Comparison of ENCODE assay signal across 9 mouse cellular contexts in genomic region chr1:133448351-133448931, GRCm38 (mm10). TPM values are rescaled to one million over a fixed set of nuclear protein-coding genes. Genes with fewer than 3 reads are reported as not detected.
DNase-seq lines count a peak whose midpoint lies in the region; ATAC-seq and TF ChIP-seq lines count a peak whose summit lies in the region.
"Had no signal": no experiment of that assay in that cellular context is flagged by ENCODE, and none has a peak within 500 bp of the region (broad histone marks: within the 10 kb centered on the region; RNA-seq: fewer than 3 reads in every experiment).

No protein-coding gene starts in this region.

- H3K9ac ChIP-seq in midbrain, embryonic 11.5 days (ENCODE audit: low read length) = peak overlapping the region; percentile 27; the same call in 1 of the 2 replicates
- no peak overlapping the region for H3K9ac ChIP-seq in midbrain, embryonic 16.5 days (ENCODE audit: low read depth, low read length)
- H3K9ac ChIP-seq in forebrain, embryonic 14.5 days (ENCODE audit: low read length) = no peak overlapping the region
- peak overlapping the region; percentile 50; the same call in 1 of the 2 replicates for H3K9ac ChIP-seq in intestine, embryonic 16.5 days (ENCODE audit: low read depth, low read length)
- H3K9ac ChIP-seq in lung, embryonic 15.5 days = no peak overlapping the region

- peak; percentile 88 for DNase-seq in midbrain, embryonic 11.5 days (ENCODE audit: low spot score, missing footprints)
- DNase-seq in forebrain, embryonic 14.5 days (ENCODE audit: low spot score) = peak; percentile 35
- no peak for DNase-seq in left cerebral cortex, postnatal 36 days (ENCODE audit: low spot score in 2 of 2)
- DNase-seq in cerebellum, adult 2 months = no peak

- peak; percentile 50; the same call in 1 of the 2 replicates for ATAC-seq in midbrain, embryonic 11.5 days (ENCODE audit: low FRiP score)
- ATAC-seq in midbrain, embryonic 16.5 days = no peak
- peak; percentile 57 for ATAC-seq in forebrain, embryonic 14.5 days
- peak; percentile 43 for ATAC-seq in intestine, embryonic 16.5 days
- ATAC-seq in lung, embryonic 15.5 days (ENCODE audit: borderline replicate concordance, extremely low read depth, low FRiP score, low TSS enrichment) = peak; percentile 82
- ATAC-seq in erythroid progenitor cell, adult 5-6 weeks (replicated peaks; ENCODE audit: low FRiP score, poor library complexity, severe bottlenecking) = no peak

- H3K27me3 ChIP-seq in midbrain, embryonic 11.5 days (ENCODE audit: control insufficient read depth, insufficient read depth, low read length) = no peaks in the 10 kb centered on the region
- H3K27me3 ChIP-seq in midbrain, embryonic 16.5 days (ENCODE audit: control insufficient read depth, insufficient read depth, low read depth, low read length) = no peaks in the 10 kb centered on the region
- no peaks in the 10 kb centered on the region for H3K27me3 ChIP-seq in forebrain, embryonic 14.5 days (replicated peaks; ENCODE audit: control insufficient read depth, insufficient read depth, low read length)
- H3K27me3 ChIP-seq in intestine, embryonic 16.5 days (replicated peaks; ENCODE audit: control insufficient read depth, insufficient read depth, low read length) = no peaks in the 10 kb centered on the region
- H3K27me3 ChIP-seq in lung, embryonic 15.5 days = no peaks in the 10 kb centered on the region
- no peaks in the 10 kb centered on the region for H3K27me3 ChIP-seq in cerebellum, adult 2 months (ENCODE audit: control insufficient read depth, insufficient read depth, low read length)

- TF ChIP-seq CTCF in cerebellum, adult 2 months (IDR thresholded peaks at IDR 0.05; ENCODE audit: borderline replicate concordance, insufficient read depth, low read depth, low read length) = no peak

- TF ChIP-seq POLR2A in cerebellum, adult 2 months (IDR thresholded peaks at IDR 0.05; ENCODE audit: borderline replicate concordance, insufficient read depth, low read length) = no peak

- no peaks in the 10 kb centered on the region for H3K36me3 ChIP-seq in midbrain, embryonic 11.5 days (ENCODE audit: control insufficient read depth, insufficient read depth, low read length)
- H3K36me3 ChIP-seq in midbrain, embryonic 16.5 days (ENCODE audit: control insufficient read depth, insufficient read depth, low read length) = no peaks in the 10 kb centered on the region
- no peaks in the 10 kb centered on the region for H3K36me3 ChIP-seq in forebrain, embryonic 14.5 days (ENCODE audit: control insufficient read depth, insufficient read depth, low read length)
- H3K36me3 ChIP-seq in intestine, embryonic 16.5 days (ENCODE audit: control insufficient read depth, insufficient read depth, low read length) = no peaks in the 10 kb centered on the region
- H3K36me3 ChIP-seq in lung, embryonic 15.5 days = no peaks in the 10 kb centered on the region

- no peak overlapping the region for H3K4me2 ChIP-seq in midbrain, embryonic 11.5 days
- H3K4me2 ChIP-seq in midbrain, embryonic 16.5 days (ENCODE audit: low read length) = no peak overlapping the region
- 0 out of 2 replicates have a peak overlapping the region, but pooled peaks have one; percentile 5 for H3K4me2 ChIP-seq in forebrain, embryonic 14.5 days (ENCODE audit: low read length)
- H3K4me2 ChIP-seq in intestine, embryonic 16.5 days (ENCODE audit: low read depth, low read length) = peak overlapping the region; percentile 4; the same call in 1 of the 2 replicates
- peak overlapping the region; percentile 13; the same call in 1 of the 2 replicates for H3K4me2 ChIP-seq in lung, embryonic 15.5 days

- peaks cover 13% of the 10 kb centered on the region for H3K4me1 ChIP-seq in midbrain, embryonic 11.5 days (ENCODE audit: control insufficient read depth, insufficient read depth, low read length)
- H3K4me1 ChIP-seq in midbrain, embryonic 16.5 days (ENCODE audit: control insufficient read depth, insufficient read depth, low read length) = no peaks in the 10 kb centered on the region
- H3K4me1 ChIP-seq in forebrain, embryonic 14.5 days (ENCODE audit: control insufficient read depth, insufficient read depth, low read length) = no peaks in the 10 kb centered on the region
- peaks cover 26% of the 10 kb centered on the region for H3K4me1 ChIP-seq in intestine, embryonic 16.5 days (ENCODE audit: control insufficient read depth, insufficient read depth, low read length)
- 0 out of 2 replicates have a peak, but pooled peaks cover 9% of the 10 kb centered on the region for H3K4me1 ChIP-seq in lung, embryonic 15.5 days
- no peaks in the 10 kb centered on the region for H3K4me1 ChIP-seq in cerebellum, adult 2 months (ENCODE audit: control insufficient read depth, insufficient read depth, low read length)

- H3K9me3 ChIP-seq in midbrain, embryonic 11.5 days (ENCODE audit: control insufficient read depth, low read length) = no peaks in the 10 kb centered on the region; the same call in 1 of the 2 replicates
- peaks cover under 1% of the 10 kb centered on the region; the same call in 1 of the 2 replicates for H3K9me3 ChIP-seq in midbrain, embryonic 16.5 days (replicated peaks; ENCODE audit: control insufficient read depth, low read length, poor library complexity, severe bottlenecking)
- no peaks in the 10 kb centered on the region for H3K9me3 ChIP-seq in forebrain, embryonic 14.5 days (replicated peaks; ENCODE audit: control insufficient read depth, low read length)
- H3K9me3 ChIP-seq in intestine, embryonic 16.5 days (ENCODE audit: control insufficient read depth, low read length) = peaks cover 2% of the 10 kb centered on the region; the same call in 1 of the 2 replicates
- no peaks in the 10 kb centered on the region for H3K9me3 ChIP-seq in lung, embryonic 15.5 days

- no peak overlapping the region for H3K4me3 ChIP-seq in midbrain, embryonic 11.5 days (ENCODE audit: low read depth, low read length)
- H3K4me3 ChIP-seq in midbrain, embryonic 16.5 days (ENCODE audit: low read depth, low read length) = no peak overlapping the region
- H3K4me3 ChIP-seq in forebrain, embryonic 14.5 days (ENCODE audit: low read depth, low read length) = no peak overlapping the region
- H3K4me3 ChIP-seq in intestine, embryonic 16.5 days (ENCODE audit: low read length) = no peak overlapping the region
- no peak overlapping the region for H3K4me3 ChIP-seq in lung, embryonic 15.5 days
- H3K4me3 ChIP-seq in cerebellum, adult 2 months (replicated peaks; ENCODE audit: insufficient read depth, low read depth, low read length) = no peak overlapping the region

- peak overlapping the region; percentile 20; the same call in 1 of the 2 replicates for H3K27ac ChIP-seq in midbrain, embryonic 11.5 days (ENCODE audit: low read depth, low read length)
- H3K27ac ChIP-seq in midbrain, embryonic 16.5 days (ENCODE audit: low read length) = no peak overlapping the region
- no peak overlapping the region; the same call in 1 of the 2 replicates for H3K27ac ChIP-seq in forebrain, embryonic 14.5 days (ENCODE audit: low read depth, low read length)
- peak overlapping the region; percentile 50 for H3K27ac ChIP-seq in intestine, embryonic 16.5 days (ENCODE audit: low read length)
- H3K27ac ChIP-seq in lung, embryonic 15.5 days = peak overlapping the region; percentile 44; the same call in 1 of the 2 replicates
- no peak overlapping the region for H3K27ac ChIP-seq in cerebellum, adult 2 months (ENCODE audit: insufficient read depth, low read length)
- H3K27ac ChIP-seq: macrophage had no signal

- intact Hi-C loops in left cerebral cortex, postnatal 36 days (cut with DNase I) = no loop called here

- WGBS in midbrain, embryonic 11.5 days = 35% methylated on average over 14 of the region's 14 CpGs
- 34% methylated on average over 14 of the region's 14 CpGs for WGBS in midbrain, embryonic 16.5 days
- WGBS in forebrain, embryonic 14.5 days = 18% methylated on average over 14 of the region's 14 CpGs
- 27% methylated on average over 14 of the region's 14 CpGs for WGBS in intestine, embryonic 16.5 days
- 27% methylated on average over 14 of the region's 14 CpGs for WGBS in lung, embryonic 15.5 days
- 27% methylated on average over 14 of the region's 14 CpGs for WGBS in cerebellum, adult 2 months

RNA-seq across cellular contexts. Expression of gene Sox13, which starts 24.3 kb away (rescaled TPM):
- 22.3 and 23.9 TPM in 2 replicates for polyA plus RNA-seq in midbrain, embryonic 11.5 days (2014; fragmentation: Nextera tagmentation; extraction: Ambion mirVana)
- 5.3 and 7.4 TPM in 2 replicates for polyA plus RNA-seq in midbrain, embryonic 16.5 days (2015; fragmentation: Nextera tagmentation; extraction: Ambion mirVana)
- 4.2 and 4.3 TPM in 2 replicates for polyA plus RNA-seq in forebrain, embryonic 14.5 days (2014; fragmentation: Nextera tagmentation; extraction: Ambion mirVana)
- polyA plus RNA-seq in intestine, embryonic 16.5 days (2015; fragmentation: Nextera tagmentation; extraction: Ambion mirVana) = 5.5 and 7.0 TPM in 2 replicates
- 7.3 and 9.0 TPM in 2 replicates for polyA plus RNA-seq in lung, embryonic 15.5 days (2015; fragmentation: Nextera tagmentation; extraction: Ambion mirVana)
- total RNA-seq in erythroid progenitor cell, adult 5-6 weeks (2015; ENCODE audit: low replicate concordance) = 1.4 and 3.4 TPM in 2 replicates
- not detected in 2 replicates for total RNA-seq in erythroid progenitor cell, adult 5-6 weeks (2017; ENCODE audit: low replicate concordance)
- total RNA-seq in left cerebral cortex, postnatal 36 days (2021) = 10 to 100 TPM in 1 of 2 experiments, 1 to 10 TPM in 1; 8.3 to 12.0 TPM
- polyA plus RNA-seq in cerebellum, adult 2 months (2012; rRNA removed) = 13.6 and 15.4 TPM in 2 replicates

Comparison
In these comparisons a context has a peak if more than half of its experiments do, and no peak if none do; other contexts are left out.
1. ATAC-seq: peak in midbrain, embryonic 11.5 days (single experiment), forebrain, embryonic 14.5 days (single experiment), intestine, embryonic 16.5 days (single experiment) and lung, embryonic 15.5 days (single experiment); none in midbrain, embryonic 16.5 days (single experiment) and erythroid progenitor cell, adult 5-6 weeks (single experiment).
2. H3K27ac ChIP-seq: peak in midbrain, embryonic 11.5 days (single experiment), intestine, embryonic 16.5 days (single experiment) and lung, embryonic 15.5 days (single experiment); none in midbrain, embryonic 16.5 days (single experiment), forebrain, embryonic 14.5 days (single experiment) and cerebellum, adult 2 months (single experiment).
3. H3K9ac ChIP-seq: peak in midbrain, embryonic 11.5 days (single experiment) and intestine, embryonic 16.5 days (single experiment); none in midbrain, embryonic 16.5 days (single experiment), forebrain, embryonic 14.5 days (single experiment) and lung, embryonic 15.5 days (single experiment).
4. DNase-seq: peak in midbrain, embryonic 11.5 days (single experiment) and forebrain, embryonic 14.5 days (single experiment); none in left cerebral cortex, postnatal 36 days (0 of 2) and cerebellum, adult 2 months (0 of 2).
5. H3K4me2 ChIP-seq: peak in forebrain, embryonic 14.5 days (single experiment), intestine, embryonic 16.5 days (single experiment) and lung, embryonic 15.5 days (single experiment); none in midbrain, embryonic 11.5 days (single experiment) and midbrain, embryonic 16.5 days (single experiment).